Mouse (Mus musculus) thymus, postnatal 0 days (tissue): ENCODE results near the gene Cdhr3. TPM values are rescaled to one million over a fixed set of nuclear protein-coding genes. Genes with fewer than 3 reads are reported as not detected.
A peak's percentile ranks its signal among the peaks of the same experiment; 100 is the strongest.
"Not testable (repeated sequence)": the region's sequence is repeated elsewhere in the genome, so short reads cannot be mapped to it uniquely, and the experiment has no call there.

Source experiments
- DNase-seq: peaks from one replicate; pipeline ENCODE4 v3.0.0-alpha.2; 2015; ENCODE audit warnings: low spot score
- polyA plus RNA-seq: library from polyadenylated mRNA; unstranded; fragments of >200 nt; fragmentation: Nextera tagmentation; extraction: Ambion mirVana; gene quantifications from 2 replicates; pipeline ENCODE4 v1.2.1, GENCODE M21; 2015

The Cdhr3 gene
- polyA plus RNA-seq, 1 experiment from 2014 or later = 0.23 TPM

DNA sequence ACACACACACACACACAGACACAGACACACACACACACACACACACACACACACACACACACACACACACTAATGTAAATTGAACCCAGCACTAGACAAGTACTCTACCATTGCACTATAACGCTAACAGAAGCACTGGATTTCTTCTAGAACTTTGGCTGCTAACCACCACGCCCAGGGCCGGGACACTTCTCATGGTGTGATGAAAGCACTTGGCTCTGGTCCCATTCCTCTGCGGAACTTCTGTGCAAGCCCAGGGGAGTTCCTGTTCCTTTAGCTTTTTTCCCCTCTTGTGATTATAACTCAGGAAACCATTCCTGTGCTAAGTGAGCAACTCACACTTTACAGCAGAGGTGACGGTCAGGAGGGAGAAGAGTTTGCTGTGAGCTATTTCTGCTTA is 9.3 kb downstream of the Cdhr3 start:
- no peak for DNase-seq

DNA sequence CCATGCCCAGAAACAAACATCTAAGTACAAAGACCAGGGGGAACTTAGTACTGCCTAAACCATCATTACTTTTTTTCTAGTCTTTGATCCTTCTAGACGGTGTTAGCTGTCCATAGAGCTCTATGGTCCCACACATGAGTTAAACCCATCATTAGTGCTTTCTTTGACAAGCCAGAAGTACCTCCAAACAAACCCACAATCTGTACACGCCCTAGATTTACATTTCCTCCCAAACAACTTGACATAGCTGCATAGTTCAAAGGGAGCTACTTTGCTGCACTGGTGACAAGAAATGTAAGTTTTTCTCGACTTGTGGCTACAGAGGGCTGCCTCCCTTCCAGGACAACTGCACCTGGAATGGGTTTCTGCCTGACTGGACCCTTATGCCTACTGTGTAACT is 16.4 kb downstream of the Cdhr3 start:
- no peak for DNase-seq

DNA sequence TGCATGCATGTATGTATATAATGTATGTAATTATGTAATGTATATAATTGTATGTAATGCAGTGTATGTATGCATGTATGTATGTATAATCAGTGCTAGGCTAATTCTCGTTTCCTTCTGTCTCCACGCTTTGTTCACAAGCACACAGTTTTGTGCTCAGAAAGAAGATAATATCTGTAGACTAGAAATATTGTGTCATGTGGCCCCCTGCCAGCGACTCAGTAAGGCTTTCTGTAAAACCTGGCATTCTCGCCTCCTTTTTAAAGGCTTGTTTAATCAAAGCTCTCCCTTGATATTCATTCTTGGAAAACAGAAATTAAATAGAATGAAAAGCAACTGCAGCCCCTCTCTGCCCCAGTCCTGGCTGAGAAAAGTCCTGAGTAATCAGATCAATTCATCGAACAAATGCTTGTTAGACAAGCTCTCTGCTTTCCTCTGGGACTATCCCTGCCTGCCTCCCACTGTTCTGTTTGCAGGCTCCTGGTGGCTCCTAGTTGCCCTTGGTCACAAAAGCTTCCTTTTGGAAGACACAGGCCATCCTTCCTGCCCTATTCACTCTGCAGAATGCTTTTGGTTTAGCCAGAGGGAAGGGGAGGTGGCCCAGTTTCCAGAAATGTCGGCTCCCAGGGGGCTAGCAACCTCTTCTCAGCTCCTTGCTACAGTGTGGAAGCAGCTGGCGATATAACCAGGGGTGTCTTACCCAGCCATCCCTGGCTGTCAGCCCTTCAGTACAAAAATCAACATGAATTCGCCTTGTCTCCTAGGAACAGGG is 20.6 kb downstream of the Cdhr3 start:
- no peak for DNase-seq

DNA sequence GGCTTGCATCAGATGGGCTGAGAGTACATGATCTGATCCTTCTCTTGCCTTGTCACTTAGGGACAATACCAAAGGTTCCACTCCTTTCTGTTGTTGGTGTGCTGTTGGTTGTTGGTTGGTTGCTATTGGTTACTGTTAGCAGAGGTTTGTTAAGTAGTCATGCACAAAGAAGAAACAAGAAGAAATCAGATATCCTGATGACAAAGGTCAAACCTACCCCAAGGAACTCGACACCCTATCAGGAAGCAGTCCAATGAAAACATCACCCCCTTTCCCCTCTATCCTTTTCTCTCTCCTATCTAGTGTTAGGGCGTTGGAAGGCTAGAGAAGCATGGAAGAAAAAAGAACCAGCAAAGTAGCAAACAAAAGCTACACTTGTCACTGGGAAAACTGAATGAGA is 23.7 kb downstream of the Cdhr3 start:
- no peak for DNase-seq

DNA sequence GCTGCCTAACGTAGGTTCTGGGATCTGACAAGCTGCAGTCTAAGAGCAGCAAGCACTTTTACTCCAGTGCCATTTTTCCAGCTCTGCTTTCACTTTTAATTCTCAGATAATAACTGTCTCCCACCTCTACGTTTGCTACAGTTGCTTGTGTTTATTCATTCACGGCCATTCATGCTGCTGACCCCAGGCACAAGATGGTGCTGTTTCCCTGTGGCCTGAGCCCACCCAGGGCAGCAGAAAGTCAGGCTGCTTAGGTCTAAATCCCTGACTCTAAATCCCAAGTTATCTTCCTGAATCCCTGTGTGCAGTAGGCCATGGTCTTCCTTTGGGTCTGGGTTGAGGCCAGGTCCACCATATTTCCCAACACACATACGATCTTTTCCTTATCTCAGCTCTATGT is 26.3 kb downstream of the Cdhr3 start:
- DNase-seq = no peak

DNA sequence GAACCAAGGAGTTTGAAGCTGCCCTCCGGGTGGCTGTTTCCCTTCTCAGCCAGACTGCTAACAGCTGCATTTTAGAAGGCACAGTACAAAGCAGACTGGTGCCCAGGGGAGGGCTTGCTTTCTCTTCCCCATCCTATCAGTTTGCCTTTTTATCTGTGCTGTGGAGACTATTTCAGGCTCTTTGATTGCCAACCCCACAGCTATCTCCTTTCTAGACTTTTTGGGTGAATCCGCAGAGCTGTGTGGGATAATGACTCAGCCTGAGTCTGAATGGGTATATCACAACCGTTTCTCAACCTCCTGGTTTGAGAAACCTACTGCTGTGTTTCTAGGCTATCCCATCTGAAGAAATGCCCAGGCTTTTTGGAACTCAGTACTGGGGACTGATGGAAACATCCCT is 27.5 kb downstream of the Cdhr3 start:
- DNase-seq = no peak

DNA sequence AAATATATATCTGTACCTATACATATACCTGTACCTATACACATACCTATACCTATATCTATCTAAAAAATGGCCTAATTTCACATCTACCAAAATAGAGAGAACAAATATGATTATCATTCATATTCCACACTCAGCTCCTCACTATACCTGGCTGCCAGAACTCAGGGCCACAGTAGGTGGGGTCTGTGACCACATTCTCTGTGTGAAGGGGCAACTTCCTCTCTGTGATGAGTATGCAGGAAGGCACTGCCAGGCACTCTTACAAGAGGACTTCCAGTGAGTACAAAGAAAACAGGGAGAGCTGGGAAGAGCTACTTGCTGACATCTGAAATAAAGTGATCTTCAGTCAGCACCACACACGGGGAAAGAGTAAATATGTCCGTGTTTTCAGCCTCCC is 28.4 kb downstream of the Cdhr3 start:
- DNase-seq = no peak

DNA sequence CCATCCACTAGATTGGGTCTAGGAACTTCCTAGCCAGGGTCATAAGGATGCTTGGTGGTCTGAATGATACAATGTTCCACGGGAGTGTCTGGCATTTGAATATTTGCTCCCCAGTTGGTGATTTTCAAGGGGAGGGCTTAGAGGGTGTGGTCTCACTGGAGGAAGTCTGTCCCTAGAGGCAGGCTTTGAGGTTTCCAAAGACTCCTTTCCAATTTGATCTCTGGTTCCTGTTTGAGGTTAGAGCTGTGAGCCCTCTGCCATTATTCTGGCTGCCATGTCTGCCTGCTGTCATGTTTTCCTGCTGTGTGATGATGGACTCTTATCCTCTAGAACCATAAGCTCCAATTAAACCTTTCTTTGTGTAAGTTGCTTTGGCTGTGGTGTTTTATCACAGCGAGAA is 29.4 kb downstream of the Cdhr3 start:
- DNase-seq = no peak

DNA sequence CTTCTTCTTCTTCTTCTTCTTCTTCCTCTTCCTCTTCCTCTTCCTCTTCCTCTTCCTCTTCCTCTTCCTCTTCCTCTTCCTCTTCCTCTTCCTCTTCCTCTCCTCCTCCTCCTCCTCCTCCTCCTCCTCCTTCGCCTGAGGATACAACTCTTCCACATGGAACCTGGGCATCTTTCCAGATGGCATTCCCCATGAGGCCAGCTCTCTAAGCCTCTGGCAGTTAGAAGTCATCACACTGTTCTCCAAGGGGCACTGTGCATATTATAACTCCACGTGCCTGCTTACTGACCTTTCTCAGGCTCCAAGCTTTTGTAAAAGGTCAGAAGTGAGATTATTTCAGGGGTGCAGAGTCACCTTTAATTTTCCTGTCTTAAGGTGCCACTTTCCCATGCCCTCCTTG is 30.3 kb downstream of the Cdhr3 start:
- not testable (repeated sequence) for DNase-seq

DNA sequence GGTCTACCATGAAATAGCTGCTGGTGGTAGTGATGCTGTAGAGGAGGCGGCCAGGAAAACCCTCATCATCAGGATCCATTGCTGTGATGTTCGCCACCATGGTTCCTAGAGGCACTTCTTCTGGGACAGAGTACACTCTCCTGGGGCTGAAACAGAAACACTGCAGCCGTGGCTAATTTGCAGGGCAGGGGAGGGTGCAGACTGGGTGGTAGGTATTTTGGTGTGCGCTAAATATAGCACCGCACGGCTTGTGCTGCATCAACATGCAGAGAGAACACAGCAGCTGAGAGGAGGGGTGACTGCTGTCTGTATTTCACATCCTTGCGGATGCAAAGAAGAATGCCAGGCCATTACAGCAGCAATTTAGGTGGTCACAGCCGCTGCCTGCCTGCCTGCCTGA is 31.0 kb downstream of the Cdhr3 start:
- DNase-seq = no peak

DNA sequence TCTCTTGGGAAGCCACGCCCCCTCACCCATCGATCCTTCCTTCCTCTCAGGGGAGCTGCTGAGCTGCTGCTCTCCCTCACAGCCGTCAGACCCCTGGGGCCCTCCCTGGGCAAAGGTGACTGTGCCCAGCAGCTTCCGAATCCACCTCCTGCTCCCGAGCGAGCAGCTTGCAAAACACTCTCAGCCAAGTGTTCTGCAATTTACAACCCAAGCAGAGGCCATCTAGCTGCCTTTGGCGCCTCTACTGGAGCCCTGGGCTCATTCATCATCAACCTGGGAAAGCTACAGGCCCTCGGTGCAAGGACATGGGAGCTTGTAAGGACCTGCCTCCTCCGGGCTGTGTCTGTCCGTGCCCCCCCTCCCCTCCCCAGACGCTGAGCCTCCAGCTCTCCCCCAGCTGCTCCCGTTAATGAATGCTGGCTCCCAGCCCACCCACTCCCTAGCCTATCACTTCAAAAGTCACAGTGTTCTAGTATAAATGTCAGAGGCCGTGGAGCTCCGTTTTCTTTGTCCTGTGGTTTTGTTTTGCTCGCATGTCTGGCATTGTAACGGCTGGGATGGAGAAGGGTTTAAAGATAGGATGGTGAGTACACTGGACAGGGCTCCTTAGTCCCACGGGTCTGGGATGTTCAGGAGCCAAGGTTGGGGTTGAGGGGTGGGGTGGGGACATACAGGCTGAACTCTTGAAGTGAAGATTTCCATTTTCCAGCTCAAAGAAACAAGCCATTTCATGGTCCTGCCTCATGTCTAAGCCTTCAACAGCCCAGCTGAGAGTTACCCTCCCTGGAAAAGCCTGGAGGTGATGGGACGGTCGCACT is 35.2 kb downstream of the Cdhr3 start:
- DNase-seq = no peak

DNA sequence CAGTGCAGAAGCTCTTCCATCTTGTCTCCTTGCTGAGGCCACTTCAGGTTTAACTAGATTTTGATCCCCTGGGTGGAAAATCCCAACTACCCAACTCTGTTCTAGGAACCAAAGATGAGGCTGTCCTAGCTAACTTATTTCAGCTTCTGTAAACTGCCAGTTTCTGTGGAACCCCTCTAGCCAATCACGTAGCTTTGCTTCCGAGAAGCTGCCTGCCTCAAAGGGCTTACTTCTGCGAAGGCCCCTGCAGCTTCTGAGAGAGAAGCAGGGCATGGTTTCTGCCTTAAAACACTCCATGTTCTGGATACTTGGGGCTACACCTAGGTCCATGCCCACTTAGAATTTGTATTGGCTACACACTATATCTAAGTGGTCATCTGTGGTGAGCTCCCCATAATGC is 36.1 kb downstream of the Cdhr3 start:
- DNase-seq = no peak

DNA sequence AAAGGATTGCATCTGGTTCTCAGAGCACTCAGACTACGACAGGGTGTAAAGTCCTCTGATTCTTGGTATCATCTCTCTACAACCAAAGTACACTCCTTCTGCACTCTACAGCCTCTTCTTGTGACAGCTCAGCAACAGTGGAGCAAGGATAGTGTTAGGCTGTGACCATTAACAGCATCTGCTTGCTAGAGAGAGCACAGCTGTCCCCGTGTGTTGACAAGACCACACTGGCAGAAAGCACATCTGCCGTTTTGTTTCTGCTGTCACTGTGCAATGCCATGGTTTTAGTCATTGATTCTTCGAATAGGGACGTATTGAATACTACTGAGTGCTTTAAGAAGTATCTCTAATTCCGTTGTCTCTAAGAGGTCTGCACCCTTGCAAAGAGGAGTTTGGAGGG is 36.6 kb downstream of the Cdhr3 start:
- DNase-seq = no peak

DNA sequence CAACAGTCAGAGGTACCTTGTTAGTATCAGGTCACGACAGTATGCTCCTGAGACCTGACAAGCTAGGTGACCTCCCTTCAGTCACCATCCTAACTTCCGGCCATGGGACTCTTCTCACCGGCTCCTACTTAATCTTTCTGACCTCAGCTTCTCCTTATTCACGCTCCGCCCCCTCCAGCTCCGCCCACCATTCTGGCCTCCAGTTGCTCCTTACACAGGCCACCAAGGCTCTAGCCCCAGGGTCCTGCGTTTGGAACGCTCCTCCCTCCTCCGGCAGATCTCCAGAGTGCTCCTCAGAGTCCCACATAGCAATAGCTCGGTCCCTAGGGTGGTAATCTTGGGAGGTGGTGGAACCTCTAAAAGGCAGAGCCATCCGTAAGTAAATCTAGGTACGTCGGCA is 38.9 kb downstream of the Cdhr3 start:
- no peak for DNase-seq

DNA sequence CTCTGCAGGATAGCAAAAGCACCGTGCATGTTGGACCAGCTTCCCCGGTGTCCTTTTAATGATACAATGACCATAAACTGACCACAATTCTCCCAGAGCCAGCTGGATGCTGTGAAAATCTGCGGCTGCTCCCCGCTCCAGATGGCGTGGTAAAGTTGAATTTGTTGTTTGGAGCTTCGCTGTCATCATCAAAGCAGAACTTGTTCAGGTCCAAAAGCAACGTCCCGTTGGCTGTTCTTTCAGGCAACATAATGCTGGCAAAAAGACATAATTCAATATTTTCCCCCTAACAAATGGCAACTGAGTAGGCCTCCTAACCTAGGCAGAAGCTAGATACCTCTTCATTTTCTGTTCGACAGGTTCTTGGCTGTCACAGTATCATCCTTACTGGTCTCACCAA is 39.4 kb downstream of the Cdhr3 start:
- no peak for DNase-seq

DNA sequence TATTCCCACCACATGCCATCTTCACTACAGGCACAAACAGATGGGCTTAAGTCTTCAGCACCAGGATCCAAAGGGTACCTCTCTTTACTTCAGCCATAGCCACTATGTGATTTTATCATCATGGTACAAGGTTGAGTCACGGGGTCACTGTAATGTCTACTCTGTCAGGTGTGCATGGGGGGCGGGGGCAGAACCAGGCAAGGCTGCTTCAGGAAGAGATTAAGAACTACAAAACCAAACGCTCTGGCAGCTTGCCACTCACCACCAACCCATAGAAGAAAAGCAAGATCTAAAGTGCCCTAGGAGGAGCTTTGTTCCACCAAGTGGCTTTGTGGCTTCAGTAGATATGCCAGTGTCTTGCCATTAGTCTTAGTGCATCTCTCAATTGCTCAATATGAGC is 44.3 kb downstream of the Cdhr3 start:
- peak; percentile 24 for DNase-seq

DNA sequence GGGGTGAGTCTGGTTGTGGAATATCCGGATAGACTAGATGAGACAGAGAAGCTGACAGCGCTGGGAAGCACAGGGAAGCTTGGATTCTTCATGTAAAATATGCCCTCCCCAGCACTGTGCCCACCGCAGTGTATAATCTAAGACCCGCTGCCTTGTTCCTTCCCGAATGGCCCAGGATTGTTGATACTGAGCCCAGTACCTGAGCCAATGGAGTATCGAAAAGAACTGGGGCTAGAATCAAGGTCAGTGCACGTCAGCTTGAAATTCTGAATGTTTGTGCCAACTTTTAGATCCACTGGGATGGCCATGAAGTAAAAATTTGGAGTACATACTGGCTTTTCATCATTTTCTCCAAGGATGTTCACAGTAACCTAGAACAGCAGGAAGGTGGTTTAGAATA is 46.2 kb downstream of the Cdhr3 start:
- DNase-seq = no peak

DNA sequence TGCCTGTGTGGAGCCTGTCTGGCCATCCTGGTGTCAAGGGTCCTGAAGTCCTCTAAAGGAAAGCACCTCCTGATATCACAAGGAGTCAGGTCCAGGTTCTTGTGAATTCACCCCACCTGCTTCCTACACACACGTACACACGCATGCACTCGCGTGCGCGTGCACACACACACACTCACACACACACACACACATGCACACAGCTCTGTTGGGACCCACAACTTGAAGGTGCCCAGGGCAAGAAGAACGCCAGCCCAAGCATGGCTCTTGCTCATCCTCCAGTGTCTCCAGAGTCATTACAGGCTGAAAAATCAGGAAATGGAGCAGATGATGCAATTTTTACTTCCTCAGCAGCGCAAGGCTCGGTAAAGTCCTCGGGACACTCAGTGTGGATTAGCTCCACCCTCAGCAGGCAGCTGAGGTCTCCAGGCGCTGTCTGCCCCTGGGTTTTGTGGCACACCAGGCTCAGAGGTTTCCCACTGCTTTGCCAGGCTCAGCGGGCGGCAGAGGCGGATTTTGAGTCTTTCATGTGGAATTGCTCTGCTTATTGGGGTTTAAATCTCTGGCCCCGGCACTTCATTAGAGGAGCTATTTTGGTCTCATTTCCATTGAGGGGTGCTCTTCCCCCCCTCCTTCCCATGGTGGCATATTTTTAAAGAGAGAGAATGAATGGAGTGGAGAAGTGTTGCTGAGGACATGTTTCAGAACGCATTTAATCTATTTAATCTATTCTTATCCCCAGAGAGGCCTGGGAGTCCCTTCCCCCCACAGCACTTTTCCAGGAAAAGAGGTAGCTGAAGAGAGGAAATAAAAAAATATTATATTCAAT is 46.9 kb downstream of the Cdhr3 start:
- no peak for DNase-seq

DNA sequence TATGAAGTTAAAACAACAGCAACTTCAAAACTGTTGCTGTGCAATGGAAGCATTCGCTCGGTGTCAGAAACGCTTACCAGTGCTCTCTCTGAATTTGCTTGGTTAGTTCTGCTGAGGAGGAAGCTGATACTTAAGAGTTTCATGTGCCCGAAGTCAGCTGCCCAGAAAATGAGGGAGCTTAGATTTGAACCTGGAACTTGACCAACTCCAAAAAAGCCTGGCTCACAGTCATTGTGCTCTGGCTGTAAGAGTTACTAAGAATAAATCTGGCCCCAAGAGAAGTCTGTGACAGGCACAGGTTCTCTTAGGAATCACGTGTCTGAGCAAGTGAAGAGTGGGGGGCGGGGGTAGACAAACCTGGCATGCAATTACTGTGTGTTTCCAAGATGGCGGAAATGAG is 51.2 kb downstream of the Cdhr3 start:
- DNase-seq = no peak

DNA sequence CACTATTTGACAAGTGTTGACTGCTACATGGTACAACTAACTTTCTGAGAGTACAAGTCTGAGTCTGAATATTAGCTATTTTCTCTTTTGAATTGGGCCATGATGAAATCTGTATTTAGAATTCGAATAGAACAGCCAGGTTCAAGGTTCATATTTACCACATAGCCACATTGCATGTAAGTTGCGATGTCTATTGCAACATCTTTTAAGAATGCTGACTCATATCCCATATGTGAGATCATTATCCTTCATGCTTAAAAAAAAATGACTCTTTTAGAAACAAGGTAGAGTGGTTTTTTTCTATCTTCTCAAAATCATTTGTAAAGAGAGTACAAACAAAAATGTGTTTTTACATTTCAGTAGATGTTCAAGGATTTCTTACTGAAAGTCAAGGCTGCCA is 51.9 kb downstream of the Cdhr3 start:
- no peak for DNase-seq

DNA sequence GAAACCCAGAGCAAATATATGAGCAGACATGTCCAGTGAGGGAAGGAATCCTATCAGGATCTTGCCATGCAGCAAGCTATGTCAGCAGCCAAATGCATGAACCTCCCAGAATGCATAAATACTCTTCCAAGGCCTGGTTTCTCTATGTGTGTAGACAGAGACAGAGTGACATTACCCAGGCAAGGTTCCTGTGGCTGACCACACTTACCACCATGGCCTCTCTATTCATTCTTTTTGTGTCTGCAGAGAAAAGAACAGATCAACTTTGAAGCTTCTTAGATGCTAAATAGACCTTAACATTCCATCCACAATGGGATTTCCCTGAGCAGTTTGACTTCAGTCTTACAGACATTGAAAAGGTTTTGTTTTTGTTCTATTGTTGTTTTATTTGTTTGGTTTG is 54.0 kb downstream of the Cdhr3 start:
- no peak for DNase-seq
